Mouse (Mus musculus): ENCODE data around the gene Cox6b2.

Cox6b2 gene

DNA sequence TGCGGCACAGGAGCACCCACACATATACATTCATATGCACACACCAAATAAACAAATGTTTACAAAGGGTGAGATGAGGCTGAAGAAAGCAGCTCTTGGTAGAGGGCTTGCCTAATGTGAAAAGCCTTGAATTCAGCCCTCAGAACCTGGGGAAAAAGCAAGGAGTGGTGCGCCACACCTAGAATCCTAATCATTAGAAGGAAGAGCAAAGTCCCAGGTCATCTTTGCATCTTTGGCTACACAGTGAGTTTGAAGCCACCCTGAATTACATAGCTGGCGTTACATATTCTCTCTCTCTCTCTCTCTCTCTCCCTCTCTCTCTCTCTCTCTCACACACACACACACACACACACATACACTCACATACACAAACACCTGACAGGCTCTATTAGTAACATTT, 33.6 kb downstream of the Cox6b2 start:
- no peak for DNase-seq (ENCODE audit: low spot score in 2 of 2)

DNA sequence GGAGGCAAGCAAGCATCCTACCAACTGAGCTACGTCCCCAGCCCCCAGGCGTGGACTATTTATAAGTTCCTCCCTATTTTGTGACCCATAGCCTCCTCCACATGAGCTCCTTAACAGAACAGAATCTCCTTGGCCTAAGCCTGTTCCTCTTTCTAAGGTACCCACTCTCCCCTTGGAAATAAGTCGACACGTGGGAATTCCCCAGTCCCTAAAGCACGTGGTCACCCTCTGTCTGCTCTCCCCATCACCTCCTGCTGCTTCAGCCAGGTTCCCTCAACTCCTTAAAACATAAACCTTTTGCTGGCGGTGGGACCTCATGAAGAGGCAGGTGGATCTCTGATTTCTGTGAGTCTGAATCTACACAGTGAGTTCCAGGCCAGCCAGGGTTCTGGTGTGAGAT, 35.9 kb downstream of the Cox6b2 start:
- no peak for DNase-seq (ENCODE audit: low spot score in 2 of 2)

DNA sequence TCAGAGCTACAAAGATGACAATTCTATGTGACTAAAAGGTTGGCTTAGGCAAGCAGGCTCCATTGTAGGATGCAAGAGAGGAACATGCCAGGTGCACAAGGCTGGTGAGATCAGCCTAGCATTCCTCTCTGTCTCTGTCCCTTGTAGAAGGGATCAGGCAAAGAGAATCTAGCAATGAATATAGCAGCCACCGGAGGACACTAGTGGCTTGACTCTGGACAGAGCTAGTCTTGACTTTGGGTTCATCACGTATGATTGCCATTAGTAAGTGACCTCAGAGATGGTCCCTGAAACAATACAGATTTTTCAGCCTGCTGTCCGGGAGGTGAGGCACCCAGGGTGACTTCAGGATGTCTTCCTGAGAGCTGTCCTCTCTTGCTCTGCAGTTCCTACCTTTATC, 40.3 kb downstream of the Cox6b2 start:
- no peak for DNase-seq (ENCODE audit: low spot score in 2 of 2)

DNA sequence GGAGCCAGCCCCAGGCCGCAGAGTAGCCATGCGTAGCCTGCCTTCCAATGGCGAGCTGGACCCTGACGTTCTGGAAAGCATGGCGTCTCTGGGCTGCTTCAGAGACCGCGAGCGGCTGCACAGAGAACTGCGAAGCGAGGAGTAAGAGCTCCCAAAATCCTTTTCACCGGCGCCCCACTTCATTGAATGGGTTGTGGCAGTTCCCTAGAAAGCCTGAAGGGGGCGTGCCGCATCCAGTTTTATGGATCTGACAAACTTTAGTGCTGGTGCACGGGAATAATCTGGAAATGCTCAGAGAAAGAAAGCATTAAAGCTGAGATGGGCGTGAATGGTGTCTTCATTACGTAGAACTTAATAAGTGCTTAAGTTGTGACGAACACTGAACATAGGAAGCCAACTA, 47.8 kb downstream of the Cox6b2 start:
- no peak for DNase-seq (ENCODE audit: low spot score in 2 of 2)

DNA sequence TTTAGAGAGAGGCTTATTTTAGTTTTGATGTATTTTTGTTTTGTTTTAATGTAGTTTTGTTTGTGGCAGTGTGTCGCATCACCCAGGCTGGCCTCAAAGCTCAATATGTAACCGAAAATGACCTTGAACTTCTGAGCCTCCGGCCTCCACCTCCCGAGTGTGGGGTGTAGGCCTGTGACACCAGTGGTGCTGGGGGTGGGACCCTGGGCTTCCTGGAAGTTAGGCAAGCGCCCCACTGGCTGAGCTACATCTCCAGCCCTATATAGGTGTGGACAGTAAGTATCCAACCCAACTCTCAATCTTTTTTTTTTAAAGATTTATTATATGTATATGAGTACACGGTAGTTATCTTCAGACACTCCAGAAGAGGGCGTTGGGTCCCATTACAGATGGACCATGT, 49.7 kb downstream of the Cox6b2 start:
- no peak for DNase-seq (ENCODE audit: low spot score in 2 of 2)

DNA sequence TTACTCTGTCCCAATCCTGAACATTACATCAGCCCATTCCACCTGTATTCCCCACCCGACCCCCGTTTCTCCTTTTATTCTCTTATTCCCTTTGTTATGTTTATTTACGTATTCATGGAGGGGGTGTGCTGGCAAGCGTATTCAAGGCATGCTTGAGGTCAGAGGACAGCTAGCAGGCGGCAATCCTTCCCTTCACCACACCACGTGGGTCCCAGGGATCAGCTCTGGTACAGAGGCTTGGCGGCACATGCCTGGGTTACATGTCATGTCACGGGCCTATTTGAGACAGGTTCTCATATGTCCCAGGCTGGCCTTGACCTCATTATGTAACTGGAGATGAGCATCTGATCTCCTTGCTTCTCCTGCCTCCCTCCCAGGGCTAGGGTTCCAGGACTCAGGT, 50.6 kb downstream of the Cox6b2 start:
- DNase-seq (ENCODE audit: low spot score in 2 of 2) = no peak

All from frontal cortex, postnatal 10 days (tissue).